Mouse (Mus musculus) cortical plate, adult 2 months (tissue): ENCODE results near the gene Smndc1. TPM values are rescaled to one million over a fixed set of nuclear protein-coding genes. Genes with fewer than 3 reads are reported as not detected.

ENCODE experiments used
- H3K27ac ChIP-seq: fragments of 200-500 bp; 2 replicates; pipeline ENCODE4 v1.5.1; 2012; ENCODE audit warnings: low read length, control low read depth, inconsistent platforms; ENCODE audit not compliant: insufficient read depth
- H3K4me1 ChIP-seq: fragments of 200-500 bp; 2 replicates; pipeline ENCODE4 v1.6.1; 2011; ENCODE audit warnings: low read length; ENCODE audit not compliant: control insufficient read depth, insufficient read depth
- H3K4me3 ChIP-seq: fragments of 200-500 bp; 2 replicates; pipeline ENCODE4 v1.5.1; 2011; ENCODE audit warnings: mild to moderate bottlenecking, low read length, control low read depth; ENCODE audit not compliant: insufficient read depth
- CTCF ChIP-seq: fragments of 200-500 bp; IDR thresholded peaks from 2 replicates; pipeline ENCODE4 v1.5.1; 2011; ENCODE audit warnings: mild to moderate bottlenecking, control low read depth, low read length; ENCODE audit not compliant: insufficient read depth; ENCODE audit errors: extremely low read depth
- POLR2A ChIP-seq: fragments of 200-500 bp; IDR thresholded peaks from 2 replicates; pipeline ENCODE4 v1.6.1; 2011; ENCODE audit warnings: mild to moderate bottlenecking, low read length, control low read depth; ENCODE audit not compliant: insufficient read depth; ENCODE audit errors: extremely low read depth
- polyA plus RNA-seq: library from polyadenylated mRNA; depleted of rRNA; stranded (reverse); fragments of >200 nt; gene quantifications from 2 replicates; pipeline ENCODE4 v1.2.3, GENCODE M21; 2012; rRNA removed

Gene Smndc1
- polyA plus RNA-seq, 1 experiment: 19.9 TPM

GRCm38 (mm10) chr19:53331882-53332500 lies 58.4 kb downstream of the Smndc1 start:
- H3K27ac ChIP-seq: no peak overlapping the region
- no peak for TF ChIP-seq POLR2A
- no peak for TF ChIP-seq CTCF
- peaks cover 2% of the 10 kb centered on the region; the same call in 1 of the 2 replicates for H3K4me1 ChIP-seq
- no peak overlapping the region for H3K4me3 ChIP-seq

- peaks cover 7% of the 10 kb centered on the region for H3K4me1 ChIP-seq
- H3K27ac ChIP-seq: peak overlapping the region; percentile 89
- TF ChIP-seq POLR2A (0 out of 2 replicates have a peak, but pooled peaks have one; percentile 31), CTCF (no peak)
- peak overlapping the region; percentile 91 for H3K4me3 ChIP-seq
These were observed 60.4 kb downstream of the Smndc1 start for GRCm38 (mm10) chr19:53329992-53330381.

Other genes with a start within 250 kb of the Smndc1 start
- 81.0 and 82.8 TPM in 2 replicates for gene Mxi1, start 80.1 kb downstream of the Smndc1 start, polyA plus RNA-seq
- not detected in 2 replicates for gene Gm10197, start 18.8 kb downstream of the Smndc1 start, polyA plus RNA-seq
- 10.4 and 11.8 TPM in 2 replicates for gene Dusp5, start 138.5 kb upstream of the Smndc1 start, polyA plus RNA-seq
- gene Nutf2-ps1, start 198.5 kb upstream of the Smndc1 start, polyA plus RNA-seq: 24.4 and 26.5 TPM in 2 replicates
- gene Smc3, start 209.8 kb upstream of the Smndc1 start, polyA plus RNA-seq: 21.6 and 23.1 TPM in 2 replicates